Mouse (Mus musculus) kidney, embryonic 16.5 days (tissue): ENCODE results near the gene Scamp3. TPM values are rescaled to one million over a fixed set of nuclear protein-coding genes. Genes with fewer than 3 reads are reported as not detected.
A peak's percentile ranks its signal among the peaks of the same experiment; 100 is the strongest.

Experiments used
- ATAC-seq: fragments of 200-750 bp; cut with Nextera tagmentation; 2 replicates; pipeline ENCODE4 v1.8.0; 2017; ENCODE audit warnings: moderate TSS enrichment; ENCODE audit not compliant: low FRiP score, low TSS enrichment
- H3K27ac ChIP-seq: fragments of 300-500 bp; sonication (generic); 2 replicates; pipeline ENCODE4 v1.5.1; 2014; ENCODE audit warnings: low read length
- H3K27me3 ChIP-seq: fragments of 300-500 bp; sonication (generic); 2 replicates; pipeline ENCODE4 v1.6.1; 2014; ENCODE audit warnings: low read length, control low read depth, mixed read lengths; ENCODE audit not compliant: insufficient read depth
- H3K36me3 ChIP-seq: fragments of 300-500 bp; sonication (generic); 2 replicates; pipeline ENCODE4 v1.6.1; 2014; ENCODE audit warnings: low read length, control low read depth, mixed read lengths; ENCODE audit not compliant: insufficient read depth
- H3K4me1 ChIP-seq: fragments of 300-500 bp; sonication (generic); 2 replicates; pipeline ENCODE4 v1.6.1; 2014; ENCODE audit warnings: low read length, control low read depth, mixed read lengths; ENCODE audit not compliant: insufficient read depth
- H3K4me2 ChIP-seq: fragments of 300-500 bp; sonication (generic); replicated peaks from 2 replicates; pipeline ENCODE4 v1.6.1; 2014; ENCODE audit warnings: low read depth, low read length
- H3K4me3 ChIP-seq: fragments of 300-500 bp; sonication (generic); 2 replicates; pipeline ENCODE4 v1.5.1; 2014; ENCODE audit warnings: mild to moderate bottlenecking, low read length
- H3K9ac ChIP-seq: fragments of 300-500 bp; sonication (generic); replicated peaks from 2 replicates; pipeline ENCODE4 v1.6.1; 2014; ENCODE audit warnings: low read length
- H3K9me3 ChIP-seq: fragments of 300-500 bp; sonication (generic); 2 replicates; pipeline ENCODE4 v1.6.1; 2016; ENCODE audit warnings: low read length, control low read depth
- WGBS: fragments of 180-500 bp; shearing (Covaris S2); extraction: QIAGEN DNeasy Blood & Tissue Kit; methylation state at CpG from one replicate; pipeline ENCODE4 v1.1.7; 2014; 5-methylcytosine and 5-hydroxymethylcytosine counted together
- polyA plus RNA-seq: library from polyadenylated mRNA; unstranded; fragments of >200 nt; fragmentation: Nextera tagmentation; extraction: Ambion mirVana; gene quantifications from 2 replicates; pipeline ENCODE4 v1.2.1, GENCODE M21; 2015

Gene Scamp3
- polyA plus RNA-seq, 1 experiment from 2014 or later: 140 TPM

- 72% methylated on average over 2 of the region's 2 CpGs for WGBS
- H3K4me3 ChIP-seq: no peak overlapping the region
- H3K27me3 ChIP-seq: no peaks in the 10 kb centered on the region
- no peak for ATAC-seq
- no peak overlapping the region for H3K4me2 ChIP-seq
- H3K27ac ChIP-seq: no peak overlapping the region
- no peaks in the 10 kb centered on the region for H3K9me3 ChIP-seq
- H3K9ac ChIP-seq: no peak overlapping the region
- H3K36me3 ChIP-seq: peaks cover 40% of the 10 kb centered on the region
- peaks cover 12% of the 10 kb centered on the region for H3K4me1 ChIP-seq
Measured at GRCm38 (mm10) chr3:89206695-89207094, 29.4 kb downstream of the Scamp3 start.

- no peak for ATAC-seq
- 83% methylated on average over 13 of the region's 13 CpGs for WGBS
- Histone ChIP-seq H3K9me3 (no peaks in the 10 kb centered on the region), H3K27me3 (no peaks in the 10 kb centered on the region), H3K9ac (no peak overlapping the region), H3K36me3 (peaks cover 40% of the 10 kb centered on the region), H3K4me3 (no peak overlapping the region), H3K4me2 (no peak overlapping the region), H3K4me1 (peaks cover 18% of the 10 kb centered on the region), H3K27ac (no peak overlapping the region)
Measured at GRCm38 (mm10) chr3:89208075-89208657, 30.9 kb downstream of the Scamp3 start.

GRCm38 (mm10) chr3:89208736-89209135, 31.5 kb downstream of the Scamp3 start:
- peaks cover 16% of the 10 kb centered on the region for H3K4me1 ChIP-seq
- peaks cover 40% of the 10 kb centered on the region for H3K36me3 ChIP-seq
- no peaks in the 10 kb centered on the region for H3K9me3 ChIP-seq
- H3K4me3 ChIP-seq: no peak overlapping the region
- no peaks in the 10 kb centered on the region for H3K27me3 ChIP-seq
- no peak for ATAC-seq
- H3K27ac ChIP-seq: no peak overlapping the region
- H3K9ac ChIP-seq: no peak overlapping the region
- no peak overlapping the region for H3K4me2 ChIP-seq
- 86% methylated on average over 6 of the region's 6 CpGs for WGBS

GRCm38 (mm10) chr3:89209731-89210130, 32.5 kb downstream of the Scamp3 start:
- H3K4me1 ChIP-seq: peaks cover 22% of the 10 kb centered on the region
- no peak for ATAC-seq
- WGBS: 86% methylated on average over 7 of the region's 7 CpGs

GRCm38 (mm10) chr3:89210162-89210561, 32.9 kb downstream of the Scamp3 start:
- Histone ChIP-seq H3K4me2 (no peak overlapping the region), H3K27me3 (no peaks in the 10 kb centered on the region), H3K9me3 (no peaks in the 10 kb centered on the region), H3K27ac (peak overlapping the region; percentile 23; the same call in 1 of the 2 replicates), H3K36me3 (peaks cover 40% of the 10 kb centered on the region), H3K4me1 (peaks cover 26% of the 10 kb centered on the region), H3K9ac (no peak overlapping the region), H3K4me3 (no peak overlapping the region)
- 64% methylated on average over 13 of the region's 13 CpGs for WGBS
- ATAC-seq: no peak

More at GRCm38 (mm10) chr3:89209731-89210130, 32.5 kb downstream of the Scamp3 start:
- no peak overlapping the region for H3K4me3 ChIP-seq
- no peaks in the 10 kb centered on the region for H3K27me3 ChIP-seq
- H3K27ac ChIP-seq: peak overlapping the region; percentile 23; the same call in 1 of the 2 replicates
- no peaks in the 10 kb centered on the region for H3K9me3 ChIP-seq
- H3K36me3 ChIP-seq: peaks cover 40% of the 10 kb centered on the region
- H3K9ac ChIP-seq: no peak overlapping the region
- H3K4me2 ChIP-seq: no peak overlapping the region

GRCm38 (mm10) chr3:89210731-89211130, 33.5 kb downstream of the Scamp3 start:
- Histone ChIP-seq H3K27me3 (no peaks in the 10 kb centered on the region), H3K9ac (no peak overlapping the region), H3K4me2 (no peak overlapping the region), H3K27ac (no peak overlapping the region), H3K9me3 (no peaks in the 10 kb centered on the region), H3K4me3 (no peak overlapping the region), H3K36me3 (peaks cover 40% of the 10 kb centered on the region), H3K4me1 (peaks cover 32% of the 10 kb centered on the region)
- 55% methylated on average over 7 of the region's 7 CpGs for WGBS
- ATAC-seq: no peak

GRCm38 (mm10) chr3:89213803-89214530, 36.7 kb downstream of the Scamp3 start:
- H3K27me3 ChIP-seq: no peaks in the 10 kb centered on the region
- H3K4me1 ChIP-seq: peaks cover 33% of the 10 kb centered on the region
- peak overlapping the region; percentile 84 for H3K4me2 ChIP-seq
- H3K36me3 ChIP-seq: peaks cover 12% of the 10 kb centered on the region
- peak overlapping the region; percentile 90 for H3K4me3 ChIP-seq
- H3K9me3 ChIP-seq: no peaks in the 10 kb centered on the region
- peak; percentile 92 for ATAC-seq
- WGBS: under 1% methylated on average over 69 of the region's 69 CpGs
- H3K9ac ChIP-seq: peak overlapping the region; percentile 83
- H3K27ac ChIP-seq: peak overlapping the region; percentile 95

- Histone ChIP-seq H3K4me3 (peak within 1 kb of the TSS; percentile 90), H3K27me3 (no peaks in the 10 kb centered on the region), H3K9ac (peak within 1 kb of the TSS; percentile 83), H3K27ac (peak within 1 kb of the TSS; percentile 95), H3K4me2 (peak within 1 kb of the TSS; percentile 84), H3K9me3 (no peaks in the 10 kb centered on the region), H3K4me1 (peaks cover 33% of the 10 kb centered on the region), H3K36me3 (peaks cover 4% of the 10 kb centered on the region; the same call in 1 of the 2 replicates)
- no peak for ATAC-seq
- WGBS: 1% methylated on average over 19 of the region's 19 CpGs
Measured at GRCm38 (mm10) chr3:89214681-89215411, 37.6 kb downstream of the Scamp3 start, which contains the start of gene Thbs3. Thbs3 (plus strand) TSS chr3:89215180.

GRCm38 (mm10) chr3:89215853-89216252, 38.6 kb downstream of the Scamp3 start:
- Histone ChIP-seq H3K9ac (peak overlapping the region; percentile 83), H3K4me2 (peak overlapping the region; percentile 84), H3K4me1 (peaks cover 28% of the 10 kb centered on the region), H3K4me3 (peak overlapping the region; percentile 90), H3K9me3 (no peaks in the 10 kb centered on the region), H3K27me3 (no peaks in the 10 kb centered on the region), H3K27ac (no peak overlapping the region), H3K36me3 (no peaks in the 10 kb centered on the region)
- ATAC-seq: peak; percentile 21; the same call in 1 of the 2 replicates
- 0% methylated on average over 6 of the region's 6 CpGs for WGBS
